Mouse (Mus musculus) forebrain, embryonic 11.5 days (tissue): Measurements from ENCODE around the gene Ampd3. TPM values are rescaled to one million over a fixed set of nuclear protein-coding genes. Genes with fewer than 3 reads are reported as not detected.

Experiments used
- ATAC-seq: fragments of 200-750 bp; cut with Nextera tagmentation; replicated peaks from 2 replicates; pipeline ENCODE4 v1.8.0; 2017; ENCODE audit warnings: moderate TSS enrichment; ENCODE audit not compliant: low FRiP score
- DNase-seq: peaks from one replicate; pipeline ENCODE4 v3.0.0-alpha.2; 2017; ENCODE audit warnings: low spot score
- H3K27ac ChIP-seq: fragments of 300-500 bp; sonication (generic); 2 replicates; pipeline ENCODE4 v1.5.1; 2014; ENCODE audit warnings: low read depth, low read length
- H3K27me3 ChIP-seq: fragments of 300-500 bp; sonication (generic); 2 replicates; pipeline ENCODE4 v1.6.1; 2014; ENCODE audit warnings: mild to moderate bottlenecking, low read length, mixed read lengths; ENCODE audit not compliant: control insufficient read depth, insufficient read depth
- H3K36me3 ChIP-seq: fragments of 300-500 bp; sonication (generic); 2 replicates; pipeline ENCODE4 v1.6.1; 2014; ENCODE audit warnings: mild to moderate bottlenecking, low read length, moderate library complexity, mixed read lengths; ENCODE audit not compliant: control insufficient read depth, insufficient read depth
- H3K4me1 ChIP-seq: fragments of 300-500 bp; sonication (generic); replicated peaks from 2 replicates; pipeline ENCODE4 v1.6.1; 2014; ENCODE audit warnings: low read length, mixed read lengths; ENCODE audit not compliant: control insufficient read depth, insufficient read depth
- H3K4me2 ChIP-seq: fragments of 300-500 bp; sonication (generic); 2 replicates; pipeline ENCODE4 v1.6.1; 2014; ENCODE audit warnings: low read depth, mild to moderate bottlenecking, low read length, moderate library complexity, mixed read lengths; ENCODE audit not compliant: severe bottlenecking
- H3K4me3 ChIP-seq: fragments of 300-500 bp; sonication (generic); 2 replicates; pipeline ENCODE4 v1.5.1; 2014; ENCODE audit warnings: low read depth, low read length
- H3K9ac ChIP-seq: fragments of 300-500 bp; sonication (generic); 2 replicates; pipeline ENCODE4 v1.6.1; 2014; ENCODE audit warnings: low read length
- H3K9me3 ChIP-seq: fragments of 300-500 bp; sonication (generic); 2 replicates; pipeline ENCODE4 v1.6.1; 2016; ENCODE audit warnings: low read length, mixed read lengths; ENCODE audit not compliant: control insufficient read depth
- WGBS: fragments of 180-500 bp; shearing (Covaris S2); extraction: QIAGEN DNeasy Blood & Tissue Kit; methylation state at CpG from one replicate; pipeline ENCODE4 v1.1.7; 2014; 5-methylcytosine and 5-hydroxymethylcytosine counted together
- polyA plus RNA-seq: library from polyadenylated mRNA; unstranded; fragments of >200 nt; fragmentation: Nextera tagmentation; extraction: Ambion mirVana; gene quantifications from 2 replicates; pipeline ENCODE4 v1.2.1, GENCODE M21; 2014

Ampd3 gene
- 1.6 and 1.9 TPM in 2 replicates for polyA plus RNA-seq

GRCm38 (mm10) chr7:110768001-110768400 lies at the start of gene Ampd3:
TSS of gene Ampd3 (plus strand) at chr7:110768206.
- Histone ChIP-seq H3K4me3 (peak within 1 kb of the TSS; percentile 50), H3K36me3 (no peaks in the 10 kb centered on the region), H3K4me2 (peak within 1 kb of the TSS; percentile 96), H3K27me3 (peaks cover 12% of the 10 kb centered on the region), H3K4me1 (no peaks in the 10 kb centered on the region), H3K9me3 (no peaks in the 10 kb centered on the region), H3K9ac (peak within 1 kb of the TSS; percentile 59), H3K27ac (no peak within 1 kb of the TSS)
- DNase-seq: no peak
- no peak for ATAC-seq
- 7% methylated on average over 16 of the region's 16 CpGs for WGBS

GRCm38 (mm10) chr7:110718505-110718904 lies 49.5 kb upstream of the Ampd3 start:
- no peak overlapping the region for H3K27ac ChIP-seq
- H3K9ac ChIP-seq: no peak overlapping the region
- DNase-seq (no peak), ATAC-seq (no peak)
- H3K4me2 ChIP-seq: no peak overlapping the region
- no peaks in the 10 kb centered on the region for H3K9me3 ChIP-seq
- 87% methylated on average over 6 of the region's 6 CpGs for WGBS
- no peaks in the 10 kb centered on the region for H3K4me1 ChIP-seq
- no peaks in the 10 kb centered on the region for H3K36me3 ChIP-seq
- no peaks in the 10 kb centered on the region for H3K27me3 ChIP-seq
- H3K4me3 ChIP-seq: no peak overlapping the region

GRCm38 (mm10) chr7:110719857-110720256 lies 48.1 kb upstream of the Ampd3 start:
- DNase-seq (no peak), ATAC-seq (no peak)
- Histone ChIP-seq H3K4me1 (no peaks in the 10 kb centered on the region), H3K9me3 (no peaks in the 10 kb centered on the region), H3K4me3 (no peak overlapping the region), H3K27me3 (no peaks in the 10 kb centered on the region), H3K36me3 (no peaks in the 10 kb centered on the region), H3K9ac (no peak overlapping the region), H3K4me2 (no peak overlapping the region), H3K27ac (no peak overlapping the region)
- WGBS: 96% methylated on average over 4 of the region's 4 CpGs

GRCm38 (mm10) chr7:110722183-110722582 lies 45.8 kb upstream of the Ampd3 start:
- no peak overlapping the region for H3K9ac ChIP-seq
- WGBS: 83% methylated on average over 4 of the region's 4 CpGs
- H3K9me3 ChIP-seq: no peaks in the 10 kb centered on the region

GRCm38 (mm10) chr7:110727049-110727448 lies 41.0 kb upstream of the Ampd3 start:
- Histone ChIP-seq H3K4me1 (0 out of 2 replicates have a peak, but pooled peaks cover 2% of the 10 kb centered on the region), H3K27me3 (no peaks in the 10 kb centered on the region), H3K36me3 (no peaks in the 10 kb centered on the region), H3K9ac (no peak overlapping the region), H3K27ac (no peak overlapping the region), H3K4me3 (no peak overlapping the region), H3K9me3 (no peaks in the 10 kb centered on the region), H3K4me2 (no peak overlapping the region)
- DNase-seq (peak; percentile 59), ATAC-seq (0 out of 2 replicates have a peak, but pooled peaks have one; percentile 60)
- 35% methylated on average over 2 of the region's 2 CpGs for WGBS

More at GRCm38 (mm10) chr7:110722183-110722582, 45.8 kb upstream of the Ampd3 start:
- no peak overlapping the region for H3K27ac ChIP-seq
- no peaks in the 10 kb centered on the region for H3K27me3 ChIP-seq
- no peak overlapping the region for H3K4me3 ChIP-seq
- H3K4me2 ChIP-seq: no peak overlapping the region
- H3K36me3 ChIP-seq: no peaks in the 10 kb centered on the region
- no peak for DNase-seq
- H3K4me1 ChIP-seq: no peaks in the 10 kb centered on the region
- ATAC-seq: no peak

- Histone ChIP-seq H3K27ac (no peak overlapping the region), H3K27me3 (no peaks in the 10 kb centered on the region), H3K4me2 (no peak overlapping the region), H3K36me3 (no peaks in the 10 kb centered on the region), H3K4me3 (no peak overlapping the region), H3K9me3 (no peaks in the 10 kb centered on the region), H3K4me1 (0 out of 2 replicates have a peak, but pooled peaks cover 2% of the 10 kb centered on the region), H3K9ac (no peak overlapping the region)
- ATAC-seq (no peak), DNase-seq (no peak)
- WGBS: 71% methylated on average over 3 of the region's 3 CpGs
Measured at GRCm38 (mm10) chr7:110728876-110729275, 39.1 kb upstream of the Ampd3 start.

GRCm38 (mm10) chr7:110729295-110729694 lies 38.7 kb upstream of the Ampd3 start:
- H3K36me3 ChIP-seq: no peaks in the 10 kb centered on the region
- 45% methylated on average over 6 of the region's 6 CpGs for WGBS
- no peak overlapping the region for H3K4me2 ChIP-seq

GRCm38 (mm10) chr7:110731091-110731967 lies 36.7 kb upstream of the Ampd3 start:
- ATAC-seq: no peak
- no peak overlapping the region for H3K27ac ChIP-seq
- H3K27me3 ChIP-seq: no peaks in the 10 kb centered on the region
- no peaks in the 10 kb centered on the region for H3K9me3 ChIP-seq
- 0 out of 2 replicates have a peak, but pooled peaks cover 2% of the 10 kb centered on the region for H3K4me1 ChIP-seq
- no peak overlapping the region for H3K4me3 ChIP-seq
- no peak overlapping the region for H3K4me2 ChIP-seq
- WGBS: 50% methylated on average over 6 of the region's 6 CpGs
- H3K9ac ChIP-seq: no peak overlapping the region
- DNase-seq: no peak
- no peaks in the 10 kb centered on the region for H3K36me3 ChIP-seq

More at GRCm38 (mm10) chr7:110729295-110729694, 38.7 kb upstream of the Ampd3 start:
- H3K9me3 ChIP-seq: no peaks in the 10 kb centered on the region
- H3K27me3 ChIP-seq: no peaks in the 10 kb centered on the region
- H3K9ac ChIP-seq: no peak overlapping the region
- 0 out of 2 replicates have a peak, but pooled peaks cover 2% of the 10 kb centered on the region for H3K4me1 ChIP-seq
- ATAC-seq (no peak), DNase-seq (no peak)
- H3K27ac ChIP-seq: no peak overlapping the region
- no peak overlapping the region for H3K4me3 ChIP-seq
